Mouse (Mus musculus) B cell, adult 67 days (primary cell): ENCODE results near the gene Eda2r. TPM values are rescaled to one million over a fixed set of nuclear protein-coding genes. Genes with fewer than 3 reads are reported as not detected.

ENCODE experiments used
- total RNA-seq, 2 experiments: library from RNA; stranded (reverse); gene quantifications; 4 replicates each; pipeline ENCODE4 v1.2.4; 2023

Eda2r gene
- not detected for total RNA-seq

DNA sequence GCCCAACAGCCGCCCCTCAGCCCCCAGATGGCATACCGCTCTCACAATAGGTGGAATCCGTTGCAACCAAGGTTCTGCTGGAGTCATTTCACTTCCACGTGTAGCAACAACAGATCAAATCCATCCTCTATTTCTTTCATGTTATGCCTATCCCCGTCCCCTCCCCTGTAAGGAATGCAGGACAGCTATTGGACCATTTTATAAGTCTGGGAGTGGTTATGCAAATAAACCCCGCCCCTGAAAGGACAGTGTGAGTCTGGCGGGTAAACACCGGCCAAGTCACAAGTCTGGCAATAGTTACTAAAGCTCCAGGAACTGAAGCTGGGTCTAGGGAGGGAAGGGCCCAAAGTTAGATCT is at the start of gene Eda2r:
Gene Eda2r (minus strand): TSS at position 152 of the 357 bp plus-strand sequence.

